Mouse (Mus musculus) midbrain, embryonic 11.5 days (tissue): ENCODE data around the gene Fam71b. TPM values are rescaled to one million over a fixed set of nuclear protein-coding genes. Genes with fewer than 3 reads are reported as not detected.

Experiments used
- ATAC-seq: fragments of 200-750 bp; cut with Nextera tagmentation; 2 replicates; pipeline ENCODE4 v1.8.0; 2017; ENCODE audit warnings: moderate TSS enrichment, moderate library complexity; ENCODE audit not compliant: low FRiP score
- DNase-seq: peaks from one replicate; pipeline ENCODE4 v3.0.0; 2015; ENCODE audit warnings: low spot score; ENCODE audit errors: missing footprints
- H3K27ac ChIP-seq: fragments of 300-500 bp; sonication (generic); 2 replicates; pipeline ENCODE4 v1.5.1; 2014; ENCODE audit warnings: low read depth, low read length
- H3K27me3 ChIP-seq: fragments of 300-500 bp; sonication (generic); 2 replicates; pipeline ENCODE4 v1.6.1; 2014; ENCODE audit warnings: mild to moderate bottlenecking, low read length, moderate library complexity, mixed read lengths; ENCODE audit not compliant: control insufficient read depth, insufficient read depth
- H3K36me3 ChIP-seq: fragments of 300-500 bp; sonication (generic); 2 replicates; pipeline ENCODE4 v1.6.1; 2014; ENCODE audit warnings: mild to moderate bottlenecking, low read length, moderate library complexity, mixed read lengths; ENCODE audit not compliant: control insufficient read depth, insufficient read depth
- H3K4me1 ChIP-seq: fragments of 300-500 bp; sonication (generic); 2 replicates; pipeline ENCODE4 v1.6.1; 2014; ENCODE audit warnings: low read length; ENCODE audit not compliant: control insufficient read depth, insufficient read depth
- H3K4me2 ChIP-seq: fragments of 300-500 bp; sonication (generic); 2 replicates; pipeline ENCODE4 v1.6.1; 2014; ENCODE audit warnings: mild to moderate bottlenecking, moderate library complexity
- H3K4me3 ChIP-seq: fragments of 300-500 bp; sonication (generic); 2 replicates; pipeline ENCODE4 v1.5.1; 2014; ENCODE audit warnings: low read depth, low read length
- H3K9ac ChIP-seq: fragments of 300-500 bp; sonication (generic); 2 replicates; pipeline ENCODE4 v1.6.1; 2014; ENCODE audit warnings: low read length
- H3K9me3 ChIP-seq: fragments of 300-500 bp; sonication (generic); 2 replicates; pipeline ENCODE4 v1.6.1; 2016; ENCODE audit warnings: low read length; ENCODE audit not compliant: control insufficient read depth
- WGBS: fragments of 180-500 bp; shearing (Covaris S2); extraction: QIAGEN DNeasy Blood & Tissue Kit; methylation state at CpG from one replicate; pipeline ENCODE4 v1.1.7; 2014; 5-methylcytosine and 5-hydroxymethylcytosine counted together
- polyA plus RNA-seq: library from polyadenylated mRNA; unstranded; fragments of >200 nt; fragmentation: Nextera tagmentation; extraction: Ambion mirVana; gene quantifications from 2 replicates; pipeline ENCODE4 v1.2.1, GENCODE M21; 2014

Fam71b gene
- polyA plus RNA-seq, 1 experiment from 2014 or later: not detected

DNA sequence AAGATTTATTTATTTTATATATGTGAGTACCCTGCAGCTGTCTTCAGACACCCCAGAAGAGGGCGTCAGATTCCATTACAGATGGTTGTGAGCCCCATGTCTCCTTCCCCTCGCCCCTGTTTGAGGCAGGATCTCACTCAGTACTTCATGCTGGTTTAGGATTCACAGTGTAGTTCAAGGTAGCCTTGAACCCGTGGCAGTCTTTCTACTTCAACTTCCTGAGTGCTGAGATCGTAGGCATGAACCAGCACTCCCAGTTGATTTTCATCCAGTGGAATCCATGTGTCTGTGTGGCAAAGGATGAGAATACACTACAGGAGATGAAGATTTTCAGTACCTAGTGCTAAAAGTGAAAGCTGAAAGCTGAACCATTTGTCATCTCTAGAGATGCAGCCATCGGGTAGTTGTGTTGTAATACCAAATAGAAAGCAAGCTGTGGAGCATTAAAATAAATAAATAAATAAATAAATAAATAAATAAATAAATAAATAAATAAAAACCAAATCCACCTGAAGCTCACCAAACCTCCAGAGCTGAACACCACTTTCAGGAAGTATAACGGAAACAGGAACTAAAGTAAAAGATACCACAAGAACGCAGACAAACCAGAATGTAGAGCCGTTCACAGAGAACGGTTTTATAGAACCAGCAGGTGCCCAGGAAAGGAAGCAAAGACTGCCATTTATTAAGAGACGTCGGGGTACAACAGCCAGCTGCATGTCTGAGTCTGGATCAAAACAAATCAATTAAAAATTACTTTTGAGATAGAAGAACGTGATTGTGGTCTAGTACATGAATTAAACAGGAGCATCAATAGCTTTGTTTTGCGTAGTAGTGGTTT is 51.5 kb downstream of the Fam71b start:
- no peak for DNase-seq
- 81% methylated on average over 13 of the region's 13 CpGs for WGBS
- ATAC-seq: no peak

DNA sequence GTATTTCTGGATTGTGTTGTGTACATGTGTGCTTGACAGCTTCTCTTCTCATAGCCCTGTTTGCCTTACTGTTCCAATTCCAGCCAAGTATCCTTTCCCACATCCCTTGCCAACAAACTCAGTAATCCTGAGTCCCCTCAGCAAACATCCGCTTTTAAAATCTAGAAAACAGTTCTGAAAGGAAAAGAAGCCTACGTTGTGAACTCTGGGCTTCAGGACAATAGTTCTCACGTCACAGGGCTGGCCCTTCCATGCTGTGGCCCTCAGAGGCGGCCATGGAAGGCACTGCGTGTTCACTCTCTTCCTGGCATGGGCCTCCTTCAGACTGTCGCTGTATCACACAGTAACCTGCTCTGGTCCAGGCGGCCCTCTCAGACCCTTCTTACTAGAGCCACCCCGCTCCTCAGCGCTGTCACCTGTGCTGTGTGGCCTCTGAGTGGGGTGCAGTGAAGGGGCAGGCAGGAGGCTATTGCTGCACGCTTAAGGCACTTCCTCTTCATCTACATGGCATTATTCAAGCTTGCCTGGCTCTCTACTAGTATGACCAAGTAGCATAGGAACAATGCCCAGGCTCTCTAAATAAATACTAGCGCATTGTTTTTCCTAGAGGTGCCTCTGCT is 53.2 kb downstream of the Fam71b start:
- Histone ChIP-seq H3K4me2 (no peak overlapping the region), H3K36me3 (no peaks in the 10 kb centered on the region), H3K27me3 (no peaks in the 10 kb centered on the region), H3K4me3 (no peak overlapping the region), H3K9me3 (no peaks in the 10 kb centered on the region), H3K27ac (no peak overlapping the region), H3K9ac (no peak overlapping the region), H3K4me1 (no peaks in the 10 kb centered on the region)
- DNase-seq (no peak), ATAC-seq (no peak)
- WGBS: 87% methylated on average over 11 of the region's 11 CpGs

More for the DNA sequence above, 51.5 kb downstream of the Fam71b start:
- no peak overlapping the region for H3K27ac ChIP-seq
- no peaks in the 10 kb centered on the region for H3K4me1 ChIP-seq
- no peak overlapping the region for H3K9ac ChIP-seq
- H3K36me3 ChIP-seq: no peaks in the 10 kb centered on the region
- H3K27me3 ChIP-seq: no peaks in the 10 kb centered on the region
- H3K4me2 ChIP-seq: no peak overlapping the region
- no peak overlapping the region for H3K4me3 ChIP-seq
- H3K9me3 ChIP-seq: no peaks in the 10 kb centered on the region

DNA sequence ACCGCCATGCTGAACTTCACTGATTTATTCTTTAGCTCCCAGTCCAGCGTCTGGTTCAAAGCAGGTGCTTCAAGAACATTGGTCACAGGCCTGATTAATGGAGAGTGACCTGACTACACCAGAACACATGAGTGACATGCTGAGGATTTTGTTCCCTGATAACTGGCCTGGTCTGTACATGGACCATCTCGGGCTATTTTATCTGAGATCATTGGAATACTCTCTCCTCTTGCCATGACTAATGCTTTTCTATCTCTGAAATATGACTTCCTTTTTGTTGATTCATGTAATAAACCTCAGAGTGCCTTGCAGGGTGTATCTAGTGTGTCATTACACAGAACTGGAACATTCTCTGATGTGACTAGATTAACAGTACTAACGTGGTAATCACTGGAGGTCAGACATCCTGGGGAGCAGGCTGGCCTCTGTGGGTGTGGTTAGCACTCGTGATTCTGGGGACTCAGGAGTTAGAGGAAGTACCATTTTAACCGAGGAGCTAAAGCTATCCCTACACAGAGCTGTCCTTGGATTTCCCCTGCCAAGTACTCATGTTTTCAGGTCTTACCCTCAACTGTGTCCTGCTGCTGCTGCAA is 58.2 kb downstream of the Fam71b start, which contains the start of gene Havcr2:
Gene Havcr2, plus strand, starts transcription at position 483 of the 593 bp plus-strand sequence.
- H3K4me2 ChIP-seq: no peak within 1 kb of the TSS
- H3K36me3 ChIP-seq: no peaks in the 10 kb centered on the region
- no peaks in the 10 kb centered on the region for H3K4me1 ChIP-seq
- no peak within 1 kb of the TSS for H3K4me3 ChIP-seq
- WGBS: 73% methylated on average over 6 of the region's 6 CpGs
- no peak within 1 kb of the TSS for H3K9ac ChIP-seq
- H3K27ac ChIP-seq: no peak within 1 kb of the TSS
- H3K27me3 ChIP-seq: no peaks in the 10 kb centered on the region
- DNase-seq: no peak
- no peaks in the 10 kb centered on the region for H3K9me3 ChIP-seq
- ATAC-seq: no peak

Other genes starting within 250 kb of the Fam71b start
- 1.0 and 1.4 TPM in 2 replicates for gene Nipal4, start 230.1 kb upstream of the Fam71b start, polyA plus RNA-seq
- gene Fndc9, start 161.0 kb upstream of the Fam71b start, polyA plus RNA-seq: 1.1 and 1.2 TPM in 2 replicates
- gene Cyfip2, start 83.7 kb upstream of the Fam71b start, polyA plus RNA-seq: 34.0 and 40.4 TPM in 2 replicates
- not detected in 2 replicates for gene Itk, start 7.0 kb upstream of the Fam71b start, polyA plus RNA-seq
- 110 and 117 TPM in 2 replicates for gene Med7, start 40.4 kb downstream of the Fam71b start, polyA plus RNA-seq
- 0.17 and 0.20 TPM in 2 replicates for gene Havcr2, start 58.4 kb downstream of the Fam71b start, polyA plus RNA-seq
- gene Gm12169, start 127.7 kb downstream of the Fam71b start, polyA plus RNA-seq: not detected in 2 replicates
- not detected in 2 replicates for gene BC053393, start 175.0 kb downstream of the Fam71b start, polyA plus RNA-seq
- gene Dppa1, start 232.7 kb downstream of the Fam71b start, polyA plus RNA-seq: not detected in 2 replicates